Mouse (Mus musculus): ENCODE measurements around the gene Polr3h. TPM values are rescaled to one million over a fixed set of nuclear protein-coding genes. Genes with fewer than 3 reads are reported as not detected.

The Polr3h gene
- 50.2 and 53.4 TPM in 2 replicates for polyA plus RNA-seq (2015; fragmentation: Nextera tagmentation; extraction: Ambion mirVana)

GRCm38 (mm10) chr15:81925760-81926445 is at the start of gene Polr3h:
TSS of gene Polr3h (minus strand) at chr15:81926240.

DNA sequence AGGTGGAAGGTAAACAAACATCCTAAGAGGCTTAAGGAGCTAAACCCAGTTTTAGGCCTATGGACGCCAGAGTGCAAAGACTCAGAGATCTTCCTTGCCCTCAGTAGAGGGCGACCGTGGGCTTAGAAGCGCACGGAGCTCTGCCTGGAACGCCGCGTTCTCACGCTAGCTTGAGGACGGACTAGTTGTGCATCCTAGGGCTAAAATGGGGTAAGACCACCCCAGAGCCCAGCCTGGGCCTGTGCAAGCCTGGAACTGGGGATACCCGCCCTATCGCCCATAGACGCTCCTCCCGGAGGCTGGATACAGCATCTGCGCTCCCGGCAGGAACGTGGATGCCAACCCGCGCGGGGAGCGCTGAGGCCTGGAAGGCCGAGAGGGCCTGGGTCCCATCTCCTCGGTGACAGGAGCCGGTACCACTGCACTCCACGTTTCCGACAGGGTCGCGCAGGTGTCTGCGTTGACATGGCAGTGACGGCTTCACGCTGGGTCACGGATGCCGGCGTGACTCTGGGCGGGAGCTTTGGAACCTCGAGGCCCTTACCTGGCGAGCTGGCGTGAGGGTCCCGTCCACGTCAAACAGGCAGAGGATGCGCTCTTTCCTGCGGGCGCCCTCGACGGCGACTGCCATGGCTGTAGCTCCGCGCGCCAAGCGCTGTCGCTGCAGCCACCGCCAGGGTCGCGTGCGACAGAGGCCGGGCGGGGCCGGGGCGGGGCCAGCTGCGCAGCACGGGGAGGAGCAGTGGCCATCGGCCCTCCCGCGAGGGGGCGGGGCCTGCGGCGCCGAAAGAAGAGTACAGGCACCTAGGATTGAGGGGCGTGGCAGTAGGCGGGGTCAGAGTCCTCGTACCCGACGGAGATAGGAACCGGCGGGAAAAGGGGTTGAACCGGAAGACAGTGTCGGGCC is 34.4 kb upstream of the Polr3h start, which contains the start of gene Pmm1:
Gene Pmm1, minus strand, starts transcription at position 760 of the 907 bp plus-strand sequence.

GRCm38 (mm10) chr15:81936679-81937078 is 10.6 kb upstream of the Polr3h start, which contains the start of gene Csdc2:
TSS of gene Csdc2 (plus strand) at chr15:81936759.

GRCm38 (mm10) chr15:81872262-81873136 is 53.5 kb downstream of the Polr3h start, which contains the start of gene Aco2:
TSS of gene Aco2 (plus strand) at chr15:81872309.

DNA sequence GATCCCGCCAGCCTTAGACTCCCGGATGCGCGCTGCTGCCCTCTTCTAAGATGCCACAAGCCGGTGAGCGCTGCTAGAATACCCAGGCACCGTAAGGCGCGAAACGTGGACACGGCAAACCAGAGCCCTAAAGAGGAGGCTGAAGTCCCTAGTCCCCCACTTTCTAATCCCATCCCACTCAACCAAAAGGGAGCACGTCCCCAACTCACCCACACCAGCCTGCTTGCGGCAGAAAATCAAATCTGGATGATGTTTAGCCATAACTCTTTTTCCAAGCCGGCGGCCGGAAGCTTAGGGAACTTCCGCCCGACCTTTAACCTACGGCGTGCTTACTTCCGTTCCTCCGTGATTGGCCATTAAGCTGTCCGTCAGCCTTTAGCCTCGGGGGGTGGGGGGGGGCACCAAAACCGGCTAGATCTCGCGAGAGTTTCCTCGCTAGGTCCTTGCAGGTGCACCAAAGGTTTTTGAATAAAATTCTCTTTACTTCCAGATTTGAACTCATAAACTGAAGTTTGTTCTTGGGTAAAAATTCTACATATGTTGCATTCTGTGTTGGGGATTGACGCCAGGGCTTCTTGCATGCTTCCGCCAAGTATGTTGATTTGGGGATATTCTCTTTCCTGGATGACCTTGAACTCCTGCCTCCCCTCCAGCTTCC is 54.3 kb downstream of the Polr3h start, which contains the start of gene Phf5a:
Gene Phf5a, minus strand, starts transcription at position 308 of the 658 bp plus-strand sequence.

GRCm38 (mm10) chr15:81858517-81859329 is 67.3 kb downstream of the Polr3h start, which contains the start of gene Tob2:
TSS of gene Tob2 (minus strand) at chr15:81858796.

Other genes with a start within 250 kb of the Polr3h start
- gene Chadl, start 229.0 kb downstream of the Polr3h start, polyA plus RNA-seq (2015; fragmentation: Nextera tagmentation; extraction: Ambion mirVana), result 1.4 and 1.6 TPM in 2 replicates
- gene Zc3h7b, start 181.2 kb downstream of the Polr3h start, polyA plus RNA-seq (2015; fragmentation: Nextera tagmentation; extraction: Ambion mirVana), result 10.9 and 13.8 TPM in 2 replicates
- 27.8 and 34.2 TPM in 2 replicates for gene Rangap1, start 180.7 kb downstream of the Polr3h start, polyA plus RNA-seq (2015; fragmentation: Nextera tagmentation; extraction: Ambion mirVana)
- gene Tef, start 123.8 kb downstream of the Polr3h start, polyA plus RNA-seq (2015; fragmentation: Nextera tagmentation; extraction: Ambion mirVana), result 15.8 and 17.3 TPM in 2 replicates
- 14.3 and 16.8 TPM in 2 replicates for gene Tob2, start 67.4 kb downstream of the Polr3h start, polyA plus RNA-seq (2015; fragmentation: Nextera tagmentation; extraction: Ambion mirVana)
- 63.1 and 72.5 TPM in 2 replicates for gene Phf5a, start 54.3 kb downstream of the Polr3h start, polyA plus RNA-seq (2015; fragmentation: Nextera tagmentation; extraction: Ambion mirVana)
- 122 and 139 TPM in 2 replicates for gene Aco2, start 53.9 kb downstream of the Polr3h start, polyA plus RNA-seq (2015; fragmentation: Nextera tagmentation; extraction: Ambion mirVana)
- 33.4 and 35.6 TPM in 2 replicates for gene Csdc2, start 10.5 kb upstream of the Polr3h start, polyA plus RNA-seq (2015; fragmentation: Nextera tagmentation; extraction: Ambion mirVana)
- 33.4 and 34.9 TPM in 2 replicates for gene Pmm1, start 34.7 kb upstream of the Polr3h start, polyA plus RNA-seq (2015; fragmentation: Nextera tagmentation; extraction: Ambion mirVana)
- not detected in 2 replicates for gene 1700029P11Rik, start 54.3 kb upstream of the Polr3h start, polyA plus RNA-seq (2015; fragmentation: Nextera tagmentation; extraction: Ambion mirVana)
- gene Xrcc6, start 61.6 kb upstream of the Polr3h start, polyA plus RNA-seq (2015; fragmentation: Nextera tagmentation; extraction: Ambion mirVana), result 31.5 and 34.8 TPM in 2 replicates
- gene Desi1, start 107.6 kb upstream of the Polr3h start, polyA plus RNA-seq (2015; fragmentation: Nextera tagmentation; extraction: Ambion mirVana), result 15.0 and 17.9 TPM in 2 replicates
- 127 and 135 TPM in 2 replicates for gene Snu13, start 121.4 kb upstream of the Polr3h start, polyA plus RNA-seq (2015; fragmentation: Nextera tagmentation; extraction: Ambion mirVana)
- gene 4930407I10Rik, start 132.9 kb upstream of the Polr3h start, polyA plus RNA-seq (2015; fragmentation: Nextera tagmentation; extraction: Ambion mirVana), result not detected in 2 replicates
- 0.31 and 0.35 TPM in 2 replicates for gene Mei1, start 143.8 kb upstream of the Polr3h start, polyA plus RNA-seq (2015; fragmentation: Nextera tagmentation; extraction: Ambion mirVana)
- 10.0 and 11.2 TPM in 2 replicates for gene Ccdc134, start 201.7 kb upstream of the Polr3h start, polyA plus RNA-seq (2015; fragmentation: Nextera tagmentation; extraction: Ambion mirVana)
- 109 and 175 TPM in 2 replicates for gene Srebf2, start 220.9 kb upstream of the Polr3h start, polyA plus RNA-seq (2015; fragmentation: Nextera tagmentation; extraction: Ambion mirVana)